Mouse (Mus musculus): Measurements from ENCODE around the gene Ptprd. TPM values are rescaled to one million over a fixed set of nuclear protein-coding genes. Genes with fewer than 3 reads are reported as not detected.
A peak's percentile ranks its signal among the peaks of the same experiment; 100 is the strongest.

Ptprd gene
- polyA plus RNA-seq (2012; ENCODE audit: insufficient read depth, insufficient read length, low replicate concordance, missing spikeins) = 357 TPM in 1 of 2 replicates, not detected in the other

DNA sequence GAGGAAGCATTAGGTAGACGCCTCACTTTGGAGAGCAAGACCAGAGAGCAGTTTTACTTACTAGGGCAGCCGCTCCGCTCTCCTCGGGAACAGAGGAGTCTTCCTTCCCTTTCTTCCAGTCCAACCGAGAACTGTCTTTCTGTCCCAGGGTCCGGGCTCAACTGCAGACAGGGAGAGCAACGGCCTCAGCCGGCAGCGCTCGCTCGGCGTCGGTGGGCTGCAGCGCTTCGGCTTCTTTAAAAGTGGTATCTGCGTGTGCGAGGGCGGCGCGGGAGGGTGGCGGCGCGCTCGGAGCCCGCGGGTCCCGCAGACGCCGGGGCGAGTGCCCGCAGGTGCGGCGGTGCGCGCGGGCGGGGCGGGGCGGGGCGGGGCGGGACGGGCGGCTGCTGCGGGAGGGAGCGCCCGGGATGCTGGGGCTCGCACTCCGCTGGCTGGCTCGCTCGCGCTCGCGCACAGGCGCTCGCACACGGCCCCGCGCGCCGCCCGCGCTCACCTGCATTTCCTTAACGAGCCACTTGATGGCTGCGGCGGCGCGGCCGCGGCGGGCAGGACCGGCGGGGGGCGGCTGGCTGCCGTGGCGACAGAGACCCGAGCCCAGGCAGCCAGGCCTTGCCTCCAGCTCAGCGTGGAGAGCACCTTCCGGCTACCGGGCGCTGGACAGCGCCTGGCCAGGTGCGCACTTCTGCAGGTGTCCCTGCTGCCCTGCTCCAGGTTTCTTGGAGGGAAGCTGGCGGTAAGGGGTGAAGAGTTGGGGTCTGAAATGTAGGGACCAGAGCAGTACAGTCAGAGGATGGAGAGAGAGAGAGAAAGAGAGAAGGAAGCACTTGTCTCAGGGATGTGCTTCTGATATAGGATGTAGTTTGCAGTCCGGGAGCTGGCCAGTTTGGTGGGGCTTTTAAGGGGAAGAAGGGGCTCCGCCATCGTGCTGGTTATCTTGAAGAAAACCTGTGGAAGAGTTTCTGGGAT is at the start of gene Ptprd:
Ptprd (minus strand) TSS at position 433 of the 966 bp plus-strand sequence.
- TF ChIP-seq CTCF (IDR thresholded peaks at IDR 0.05; ENCODE audit: insufficient read depth, low read depth, low read length) (peak; percentile 32; the same call in 1 of the 2 replicates), POLR2A (IDR thresholded peaks at IDR 0.05; ENCODE audit: insufficient read depth, low read depth, low read length) (no peak)
- Histone ChIP-seq H3K27ac (ENCODE audit: insufficient read depth, low read depth, low read length) (no peak within 1 kb of the TSS; the same call in 1 of the 2 replicates), H3K4me1 (ENCODE audit: control insufficient read depth, insufficient read depth, low read length) (peaks cover 8% of the 10 kb centered on the region; the same call in 1 of the 2 replicates), H3K4me3 (ENCODE audit: insufficient read depth, low read depth, low read length) (peak within 1 kb of the TSS; percentile 60)
- WGBS = 8% methylated on average over 83 of the region's 86 CpGs

GRCm38 (mm10) chr4:78235820-78236219 is 24.1 kb upstream of the Ptprd start:
- TF ChIP-seq CTCF (IDR thresholded peaks at IDR 0.05; ENCODE audit: insufficient read depth, low read depth, low read length) = no peak
- TF ChIP-seq POLR2A (IDR thresholded peaks at IDR 0.05; ENCODE audit: insufficient read depth, low read depth, low read length) = no peak
- WGBS = 72% methylated on average over 2 of the region's 2 CpGs
- Histone ChIP-seq H3K4me1 (ENCODE audit: control insufficient read depth, insufficient read depth, low read length) (no peaks in the 10 kb centered on the region), H3K4me3 (ENCODE audit: insufficient read depth, low read depth, low read length) (no peak overlapping the region), H3K27ac (ENCODE audit: insufficient read depth, low read depth, low read length) (no peak overlapping the region)

- Histone ChIP-seq H3K27ac (ENCODE audit: insufficient read depth, low read depth, low read length) (no peak overlapping the region), H3K4me1 (ENCODE audit: control insufficient read depth, insufficient read depth, low read length) (no peaks in the 10 kb centered on the region), H3K4me3 (ENCODE audit: insufficient read depth, low read depth, low read length) (no peak overlapping the region)
- WGBS = 61% methylated on average over 2 of the region's 2 CpGs
- TF ChIP-seq CTCF (IDR thresholded peaks at IDR 0.05; ENCODE audit: insufficient read depth, low read depth, low read length) = no peak
- no peak for TF ChIP-seq POLR2A (IDR thresholded peaks at IDR 0.05; ENCODE audit: insufficient read depth, low read depth, low read length)
Measured at GRCm38 (mm10) chr4:78235316-78235715, 23.6 kb upstream of the Ptprd start.

GRCm38 (mm10) chr4:78234681-78235080 is 22.9 kb upstream of the Ptprd start:
- no peak overlapping the region for H3K27ac ChIP-seq (ENCODE audit: insufficient read depth, low read depth, low read length)
- no peaks in the 10 kb centered on the region for H3K4me1 ChIP-seq (ENCODE audit: control insufficient read depth, insufficient read depth, low read length)
- 78% methylated on average over 1 of the region's 1 CpGs for WGBS
- H3K4me3 ChIP-seq (ENCODE audit: insufficient read depth, low read depth, low read length) = no peak overlapping the region
- TF ChIP-seq POLR2A (IDR thresholded peaks at IDR 0.05; ENCODE audit: insufficient read depth, low read depth, low read length) (no peak), CTCF (IDR thresholded peaks at IDR 0.05; ENCODE audit: insufficient read depth, low read depth, low read length) (no peak)

DNA sequence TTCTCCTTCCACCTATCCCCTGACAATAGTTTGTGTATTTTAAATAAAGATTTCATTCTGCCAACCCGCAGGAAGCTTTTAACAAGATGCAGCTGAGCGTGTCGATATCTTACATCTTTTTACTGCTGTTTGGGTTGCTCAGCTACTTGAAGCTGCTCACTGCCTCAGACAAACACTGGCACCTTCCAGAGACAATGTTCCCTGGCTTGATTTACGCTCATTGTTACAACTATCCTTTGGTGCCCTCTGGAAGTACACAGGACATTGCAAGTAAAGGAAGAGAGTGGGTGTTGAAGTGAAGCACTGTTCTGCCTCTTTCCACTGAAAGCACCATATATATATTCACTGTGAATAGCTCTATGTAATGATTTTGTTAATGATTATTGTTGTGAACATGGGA is 2.2 kb upstream of the Ptprd start:
- H3K27ac ChIP-seq (ENCODE audit: insufficient read depth, low read depth, low read length) = no peak overlapping the region
- H3K4me3 ChIP-seq (ENCODE audit: insufficient read depth, low read depth, low read length) = no peak overlapping the region
- peaks cover 8% of the 10 kb centered on the region; the same call in 1 of the 2 replicates for H3K4me1 ChIP-seq (ENCODE audit: control insufficient read depth, insufficient read depth, low read length)
- 73% methylated on average over 4 of the region's 4 CpGs for WGBS
- TF ChIP-seq POLR2A (IDR thresholded peaks at IDR 0.05; ENCODE audit: insufficient read depth, low read depth, low read length) = no peak
- no peak for TF ChIP-seq CTCF (IDR thresholded peaks at IDR 0.05; ENCODE audit: insufficient read depth, low read depth, low read length)

GRCm38 (mm10) chr4:78212941-78213340 is 1.2 kb upstream of the Ptprd start:
- H3K4me3 ChIP-seq (ENCODE audit: insufficient read depth, low read depth, low read length) = no peak overlapping the region
- WGBS = 64% methylated on average over 4 of the region's 4 CpGs
- H3K27ac ChIP-seq (ENCODE audit: insufficient read depth, low read depth, low read length) = no peak overlapping the region
- H3K4me1 ChIP-seq (ENCODE audit: control insufficient read depth, insufficient read depth, low read length) = peaks cover 8% of the 10 kb centered on the region; the same call in 1 of the 2 replicates
- no peak for TF ChIP-seq POLR2A (IDR thresholded peaks at IDR 0.05; ENCODE audit: insufficient read depth, low read depth, low read length)
- no peak for TF ChIP-seq CTCF (IDR thresholded peaks at IDR 0.05; ENCODE audit: insufficient read depth, low read depth, low read length)

DNA sequence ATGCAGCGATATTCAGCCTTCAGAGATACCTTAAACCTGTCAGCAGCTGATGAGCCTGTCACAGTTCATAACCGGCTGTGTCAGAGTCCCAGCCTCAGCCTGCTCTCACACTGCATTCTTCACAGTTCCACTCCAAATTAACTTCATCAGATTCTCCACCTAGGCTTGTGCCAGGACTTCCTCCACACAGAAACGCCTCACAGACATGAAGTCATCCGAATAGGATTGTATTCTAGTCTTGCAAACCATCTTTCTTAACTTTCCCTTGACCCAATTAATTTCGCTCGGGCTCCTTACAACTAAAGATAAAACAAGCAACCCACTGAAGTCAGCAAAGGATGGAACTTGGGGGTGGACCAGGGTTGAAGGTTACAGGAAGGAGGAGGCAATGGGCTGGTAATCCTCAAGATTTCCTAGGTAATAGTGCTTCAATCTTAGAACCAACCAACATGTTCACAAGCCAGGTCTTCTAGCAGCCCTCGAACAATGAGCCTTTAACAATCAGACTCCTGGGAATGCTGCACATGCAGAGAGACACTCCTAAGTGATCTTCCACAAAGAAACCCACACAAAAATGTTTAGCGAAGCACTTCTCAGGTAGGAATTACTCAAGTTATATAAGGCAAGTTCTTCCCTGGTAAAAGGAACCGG is 758 bp downstream of the Ptprd start:
- no peak overlapping the region; the same call in 1 of the 2 replicates for H3K27ac ChIP-seq (ENCODE audit: insufficient read depth, low read depth, low read length)
- peaks cover 8% of the 10 kb centered on the region; the same call in 1 of the 2 replicates for H3K4me1 ChIP-seq (ENCODE audit: control insufficient read depth, insufficient read depth, low read length)
- no peak for TF ChIP-seq CTCF (IDR thresholded peaks at IDR 0.05; ENCODE audit: insufficient read depth, low read depth, low read length)
- H3K4me3 ChIP-seq (ENCODE audit: insufficient read depth, low read depth, low read length) = peak overlapping the region; percentile 60
- WGBS = 22% methylated on average over 9 of the region's 9 CpGs

GRCm38 (mm10) chr4:78205018-78205417 is 6.7 kb downstream of the Ptprd start:
- Histone ChIP-seq H3K4me1 (ENCODE audit: control insufficient read depth, insufficient read depth, low read length) (no peaks in the 10 kb centered on the region), H3K27ac (ENCODE audit: insufficient read depth, low read depth, low read length) (no peak overlapping the region), H3K4me3 (ENCODE audit: insufficient read depth, low read depth, low read length) (no peak overlapping the region)
- 51% methylated on average over 3 of the region's 3 CpGs for WGBS
- no peak for TF ChIP-seq CTCF (IDR thresholded peaks at IDR 0.05; ENCODE audit: insufficient read depth, low read depth, low read length)
- TF ChIP-seq POLR2A (IDR thresholded peaks at IDR 0.05; ENCODE audit: insufficient read depth, low read depth, low read length) = no peak

GRCm38 (mm10) chr4:78168447-78168846 is 43.3 kb downstream of the Ptprd start:
- 18% methylated on average over 1 of the region's 1 CpGs for WGBS
- no peaks in the 10 kb centered on the region for H3K4me1 ChIP-seq (ENCODE audit: control insufficient read depth, insufficient read depth, low read length)
- TF ChIP-seq POLR2A (IDR thresholded peaks at IDR 0.05; ENCODE audit: insufficient read depth, low read depth, low read length) (no peak), CTCF (IDR thresholded peaks at IDR 0.05; ENCODE audit: insufficient read depth, low read depth, low read length) (no peak)
- H3K27ac ChIP-seq (ENCODE audit: insufficient read depth, low read depth, low read length) = no peak overlapping the region
- H3K4me3 ChIP-seq (ENCODE audit: insufficient read depth, low read depth, low read length) = no peak overlapping the region

All from olfactory bulb, adult 2 months (tissue).